Mouse (Mus musculus) subcutaneous adipose tissue, adult 2 months (tissue): Measurements from ENCODE around the gene Tmem52b. TPM values are rescaled to one million over a fixed set of nuclear protein-coding genes. Genes with fewer than 3 reads are reported as not detected.

Source experiments
- polyA plus RNA-seq: library from polyadenylated mRNA; depleted of rRNA; stranded (reverse); fragments of >200 nt; gene quantifications from 2 replicates; pipeline ENCODE4 v1.2.3, GENCODE M21; 2012; ENCODE audit warnings: low replicate concordance; rRNA removed

The Tmem52b gene
- not detected in 2 replicates for polyA plus RNA-seq

GRCm38 (mm10) chr6:129512367-129512766 lies at the start of gene Tmem52b:
Gene Tmem52b (plus strand): TSS chr6:129512555.

GRCm38 (mm10) chr6:129507024-129507423 lies 5.3 kb upstream of the Tmem52b start, which contains the start of gene Olr1:
Gene Olr1 (minus strand): TSS chr6:129507165.

GRCm38 (mm10) chr6:129532942-129533860 lies 20.8 kb downstream of the Tmem52b start, which contains the start of gene Gabarapl1:
Gene Gabarapl1 (plus strand): TSS chr6:129533160.

Other genes with a start within 250 kb of the Tmem52b start
- gene Cd69, start 237.1 kb upstream of the Tmem52b start, polyA plus RNA-seq, result 0.19 and 0.53 TPM in 2 replicates
- not detected in 2 replicates for gene 4922502D21Rik, start 180.8 kb upstream of the Tmem52b start, polyA plus RNA-seq
- 2.4 and 6.7 TPM in 2 replicates for gene Clec12a, start 169.9 kb upstream of the Tmem52b start, polyA plus RNA-seq
- gene Clec12b, start 126.7 kb upstream of the Tmem52b start, polyA plus RNA-seq, result 0.14 TPM in 1 of 2 replicates, not detected in the other
- gene Clec1b, start 115.3 kb upstream of the Tmem52b start, polyA plus RNA-seq, result 0.17 and 0.42 TPM in 2 replicates
- 1.2 and 3.6 TPM in 2 replicates for gene Clec9a, start 103.7 kb upstream of the Tmem52b start, polyA plus RNA-seq
- gene Clec1a, start 60.6 kb upstream of the Tmem52b start, polyA plus RNA-seq, result 2.2 and 4.0 TPM in 2 replicates
- 0.13 and 0.29 TPM in 2 replicates for gene Olr1, start 5.4 kb upstream of the Tmem52b start, polyA plus RNA-seq
- gene Gabarapl1, start 20.6 kb downstream of the Tmem52b start, polyA plus RNA-seq, result 110 and 137 TPM in 2 replicates
- gene Klre1, start 65.3 kb downstream of the Tmem52b start, polyA plus RNA-seq, result 0.32 and 1.4 TPM in 2 replicates
- gene Klrd1, start 79.2 kb downstream of the Tmem52b start, polyA plus RNA-seq, result 0.34 and 1.9 TPM in 2 replicates
- gene Klrk1, start 111.3 kb downstream of the Tmem52b start, polyA plus RNA-seq, result 0.82 and 1.6 TPM in 2 replicates
- 0.26 and 2.8 TPM in 2 replicates for gene Klrc3, start 130.8 kb downstream of the Tmem52b start, polyA plus RNA-seq
- 0.13 and 0.85 TPM in 2 replicates for gene Klrc2, start 148.1 kb downstream of the Tmem52b start, polyA plus RNA-seq
- gene Klrc1, start 166.4 kb downstream of the Tmem52b start, polyA plus RNA-seq, result 0.15 and 0.69 TPM in 2 replicates
- 0.31 TPM in 1 of 2 replicates, not detected in the other for gene Klri1, start 204.6 kb downstream of the Tmem52b start, polyA plus RNA-seq
- 0.11 and 0.15 TPM in 2 replicates for gene Klri2, start 227.9 kb downstream of the Tmem52b start, polyA plus RNA-seq